Comparison of ENCODE assay signal across 10 mouse cellular contexts in the genomic region with DNA sequence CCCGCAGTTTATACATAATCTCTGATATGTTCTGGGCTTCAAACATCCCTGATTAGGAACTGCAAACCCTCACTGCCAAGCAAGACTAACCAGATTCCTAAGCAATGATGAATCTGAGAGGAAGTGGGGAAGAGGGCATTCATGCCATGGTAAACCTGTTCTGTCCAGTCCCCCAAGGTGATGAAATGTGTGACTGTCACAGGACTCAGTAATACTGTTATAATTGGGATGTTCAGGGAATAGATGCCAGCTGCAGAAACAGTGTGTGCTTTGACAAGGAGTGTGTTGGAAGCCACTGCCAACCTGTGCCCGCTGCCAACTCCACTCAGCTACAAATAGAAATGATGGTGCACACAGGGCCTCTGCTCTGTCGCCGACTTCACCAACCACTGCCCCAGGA.
DNase-seq lines count a peak whose midpoint lies in the region; ATAC-seq and TF ChIP-seq lines count a peak whose summit lies in the region.
"Had no signal": no experiment of that assay in that cellular context is flagged by ENCODE, and none has a peak within 500 bp of the region (broad histone marks: within the 10 kb centered on the region; RNA-seq: fewer than 3 reads in every experiment).

No protein-coding gene starts in this region.

- H3K27me3 ChIP-seq in heart, embryonic 11.5 days (ENCODE audit: control insufficient read depth, insufficient read depth, low read length) = no peaks in the 10 kb centered on the region
- no peaks in the 10 kb centered on the region for H3K27me3 ChIP-seq in heart, postnatal 0 days (ENCODE audit: control insufficient read depth, insufficient read depth, low read length)
- H3K27me3 ChIP-seq in myocyte (ENCODE audit: control insufficient read depth, insufficient read depth, insufficient read length) = no peaks in the 10 kb centered on the region
- H3K27me3 ChIP-seq: embryonic facial prominence, embryonic 15.5 days; liver, embryonic 13.5 days had no signal

- H3K4me2 ChIP-seq in heart, embryonic 11.5 days = no peak overlapping the region
- H3K4me2 ChIP-seq in heart, postnatal 0 days (ENCODE audit: low read depth, low read length) = no peak overlapping the region
- peak overlapping the region; percentile 5 for H3K4me2 ChIP-seq in myocyte (ENCODE audit: low read depth)
- H3K4me2 ChIP-seq: embryonic facial prominence, embryonic 15.5 days; liver, embryonic 13.5 days had no signal

- no peak for TF ChIP-seq CTCF in heart, postnatal 0 days (IDR thresholded peaks at IDR 0.05; ENCODE audit: low read depth)

- TF ChIP-seq POLR2A in myocyte (IDR thresholded peaks at IDR 0.05; ENCODE audit: insufficient read length, low read depth) = no peak

- H3ac ChIP-seq in myocyte (ENCODE audit: control insufficient read depth, insufficient read length) = no peak overlapping the region

- TF ChIP-seq EP300 in heart, postnatal 0 days (IDR thresholded peaks at IDR 0.05; ENCODE audit: low read depth) = peak; percentile 98

- H3K9ac ChIP-seq in heart, embryonic 11.5 days (ENCODE audit: low read depth, low read length) = no peak overlapping the region
- H3K9ac ChIP-seq in heart, postnatal 0 days (replicated peaks; ENCODE audit: low read depth, low read length) = no peak overlapping the region
- H3K9ac ChIP-seq: embryonic facial prominence, embryonic 15.5 days; liver, embryonic 13.5 days had no signal

- ATAC-seq in heart, embryonic 11.5 days (replicated peaks; ENCODE audit: insufficient number of reproducible peaks, low FRiP score, low TSS enrichment) = no peak
- ATAC-seq in heart, postnatal 0 days (ENCODE audit: insufficient read depth, low read depth) = peak; percentile 97

- no peak overlapping the region for H3K27ac ChIP-seq in heart, embryonic 11.5 days (ENCODE audit: low read depth, low read length)
- peak overlapping the region; percentile 88 for H3K27ac ChIP-seq in heart, postnatal 0 days (ENCODE audit: low read depth)
- H3K27ac ChIP-seq: embryonic facial prominence, embryonic 15.5 days; liver, embryonic 13.5 days had no signal

- H3K36me3 ChIP-seq in heart, embryonic 11.5 days (ENCODE audit: control insufficient read depth, insufficient read depth, low read length) = no peaks in the 10 kb centered on the region
- no peaks in the 10 kb centered on the region for H3K36me3 ChIP-seq in heart, postnatal 0 days (replicated peaks; ENCODE audit: control insufficient read depth, insufficient read depth, low read length)
- H3K36me3 ChIP-seq in myocyte (ENCODE audit: control insufficient read depth, insufficient read depth) = no peaks in the 10 kb centered on the region
- H3K36me3 ChIP-seq: embryonic facial prominence, embryonic 15.5 days; liver, embryonic 13.5 days had no signal

- no peak overlapping the region for H3K4me3 ChIP-seq in heart, embryonic 11.5 days (ENCODE audit: low read depth, low read length)
- H3K4me3 ChIP-seq in heart, postnatal 0 days (ENCODE audit: low read depth, low read length) = no peak overlapping the region
- H3K4me3 ChIP-seq in myocyte = no peak overlapping the region
- H3K4me3 ChIP-seq: embryonic facial prominence, embryonic 15.5 days; liver, embryonic 13.5 days had no signal

- 82% methylated on average over 4 of the region's 4 CpGs for WGBS in heart, embryonic 11.5 days (ENCODE audit: insufficient replicate concordance)
- 28% methylated on average over 4 of the region's 4 CpGs for WGBS in heart, postnatal 0 days

- no peaks in the 10 kb centered on the region for H3K4me1 ChIP-seq in heart, embryonic 11.5 days (ENCODE audit: control insufficient read depth, insufficient read depth, low read length)
- peaks cover 9% of the 10 kb centered on the region; the same call in 1 of the 2 replicates for H3K4me1 ChIP-seq in heart, postnatal 0 days (ENCODE audit: control insufficient read depth, insufficient read depth)
- H3K4me1 ChIP-seq: embryonic facial prominence, embryonic 15.5 days; liver, embryonic 13.5 days had no signal

- no peaks in the 10 kb centered on the region for H3K79me2 ChIP-seq in myocyte (ENCODE audit: control insufficient read depth, insufficient read depth)

- peak; percentile 82 to 88 for DNase-seq in heart, adult 18-20 months
- DNase-seq in cerebellum, postnatal 25 days = peak; percentile 41 to 49
- peak; percentile 91 for DNase-seq in heart, postnatal 0 days (ENCODE audit: low spot score)
- no peak for DNase-seq in lung, postnatal 4 days
- DNase-seq in retina, postnatal 1 day = no peak
- no peak for DNase-seq in kidney, postnatal 10 days
- DNase-seq: liver, embryonic 13.5 days had no signal

- no peaks in the 10 kb centered on the region for H3K9me3 ChIP-seq in heart, embryonic 11.5 days (replicated peaks; ENCODE audit: control insufficient read depth, low read length)
- H3K9me3 ChIP-seq in heart, postnatal 0 days (replicated peaks; ENCODE audit: control insufficient read depth, low read length) = no peaks in the 10 kb centered on the region
- H3K9me3 ChIP-seq: embryonic facial prominence, embryonic 15.5 days; liver, embryonic 13.5 days had no signal

TF ChIP-seq in myocyte, 11 proteins besides CTCF, POLR2A, EP300 and RAD21:
- TF ChIP-seq MYOD1 (IDR thresholded peaks at IDR 0.05; ENCODE audit: control insufficient read depth in 1 of 3, insufficient read length in 2 of 3, low read depth in 2 of 3) (peak in 2 of 3 experiments; percentile 16 to 76), SRF (IDR thresholded peaks at IDR 0.05; ENCODE audit: control insufficient read depth, insufficient read length, low read depth) (no peak)
TF ChIP-seq in myocyte: peak in this region for 1.

Comparison
In these comparisons a context has a peak if more than half of its experiments do, and no peak if none do; other contexts are left out.
1. DNase-seq: peak in heart, adult 18-20 months (2 of 2), cerebellum, postnatal 25 days (2 of 2) and heart, postnatal 0 days (single experiment); none in lung, postnatal 4 days (0 of 2), retina, postnatal 1 day (single experiment) and kidney, postnatal 10 days (single experiment).